Mouse (Mus musculus) ES-Bruce4 (cell line): ENCODE results near the gene Asb17.

Source experiments
- CTCF ChIP-seq: IDR thresholded peaks from one replicate; pipeline ENCODE4 v1.8.1; 2011; ENCODE audit warnings: low read depth, low read length
- EP300 ChIP-seq: IDR thresholded peaks from 2 replicates; pipeline ENCODE4 v1.6.1; 2011; ENCODE audit warnings: low read depth, low read length; ENCODE audit not compliant: insufficient read depth
- POLR2A ChIP-seq: IDR thresholded peaks from one replicate; pipeline ENCODE4 v1.8.1; 2011; ENCODE audit warnings: low read length; ENCODE audit not compliant: insufficient read depth

GRCm38 (mm10) chr3:153846109-153846508, 2.1 kb downstream of the Asb17 start:
- TF ChIP-seq CTCF (no peak), EP300 (no peak), POLR2A (no peak)
